Mouse (Mus musculus) effector memory CD4-positive, alpha-beta T cell, adult 7 months (primary cell): ENCODE measurements around the gene H2-M5. TPM values are rescaled to one million over a fixed set of nuclear protein-coding genes. Genes with fewer than 3 reads are reported as not detected.

Experiments used
- polyA plus RNA-seq: library from polyadenylated mRNA; unstranded; fragments of 100-300 nt; shearing (Covaris generic); gene quantifications from one replicate; pipeline ENCODE4 v1.2.1, GENCODE M21; 2017

H2-M5 gene
- 0.21 TPM for polyA plus RNA-seq

GRCm38 (mm10) chr17:36989437-36989836 is at the start of gene H2-M5:
H2-M5 (minus strand) TSS chr17:36989537.

GRCm38 (mm10) chr17:37022628-37023576 is 33.6 kb upstream of the H2-M5 start, which contains the start of gene Mog:
Mog (minus strand) TSS chr17:37023398.

GRCm38 (mm10) chr17:37000863-37001262 is 11.5 kb upstream of the H2-M5 start, which contains the start of gene Zfp57:
Zfp57 (plus strand) TSS chr17:37001163.

GRCm38 (mm10) chr17:36981221-36981813 is 8.0 kb downstream of the H2-M5 start, which contains the start of gene 2410137M14Rik:
2410137M14Rik (minus strand) TSS chr17:36981237.

GRCm38 (mm10) chr17:36957999-36958743 is 31.2 kb downstream of the H2-M5 start, which contains the start of the genes Znrd1 and Znrd1as:
Znrd1 (minus strand) TSS chr17:36958559.
Znrd1as (plus strand) TSS chr17:36958592.

GRCm38 (mm10) chr17:36950981-36951947 is 38.1 kb downstream of the H2-M5 start, which contains the start of gene Ppp1r11:
Ppp1r11 (minus strand) TSS chr17:36951741.

GRCm38 (mm10) chr17:36942791-36943471 is 46.4 kb downstream of the H2-M5 start, which contains the start of gene Rnf39:
Rnf39 (plus strand) TSS chr17:36942918.

Other genes with a start within 250 kb of the H2-M5 start
- gene H2-M10.5, start 216.6 kb downstream of the H2-M5 start, polyA plus RNA-seq, result not detected
- gene H2-M10.6, start 177.4 kb downstream of the H2-M5 start, polyA plus RNA-seq, result not detected
- 139 TPM for gene Trim26, start 152.4 kb downstream of the H2-M5 start, polyA plus RNA-seq
- gene Trim15, start 122.3 kb downstream of the H2-M5 start, polyA plus RNA-seq, result not detected
- not detected for gene Trim10, start 120.0 kb downstream of the H2-M5 start, polyA plus RNA-seq
- not detected for gene Trim40, start 99.4 kb downstream of the H2-M5 start, polyA plus RNA-seq
- not detected for gene Trim31, start 91.4 kb downstream of the H2-M5 start, polyA plus RNA-seq
- 2.3 TPM for gene Rnf39, start 46.6 kb downstream of the H2-M5 start, polyA plus RNA-seq
- gene Ppp1r11, start 37.8 kb downstream of the H2-M5 start, polyA plus RNA-seq, result 312 TPM
- gene Znrd1, start 31.0 kb downstream of the H2-M5 start, polyA plus RNA-seq, result 146 TPM
- gene Znrd1as, start 30.9 kb downstream of the H2-M5 start, polyA plus RNA-seq, result 2.4 TPM
- gene 2410137M14Rik, start 8.3 kb downstream of the H2-M5 start, polyA plus RNA-seq, result not detected
- gene Zfp57, start 11.6 kb upstream of the H2-M5 start, polyA plus RNA-seq, result not detected
- gene Mog, start 33.9 kb upstream of the H2-M5 start, polyA plus RNA-seq, result not detected
- 12.6 TPM for gene Gabbr1, start 56.4 kb upstream of the H2-M5 start, polyA plus RNA-seq
- 0.17 TPM for gene Olfr90, start 99.0 kb upstream of the H2-M5 start, polyA plus RNA-seq
- not detected for gene Olfr91, start 108.7 kb upstream of the H2-M5 start, polyA plus RNA-seq
- not detected for gene Olfr92, start 130.6 kb upstream of the H2-M5 start, polyA plus RNA-seq
- gene Olfr93, start 172.0 kb upstream of the H2-M5 start, polyA plus RNA-seq, result not detected
- not detected for gene Ubd, start 204.4 kb upstream of the H2-M5 start, polyA plus RNA-seq
- gene Olfr94, start 211.5 kb upstream of the H2-M5 start, polyA plus RNA-seq, result not detected
- gene Olfr95, start 223.6 kb upstream of the H2-M5 start, polyA plus RNA-seq, result 0.07 TPM
- not detected for gene Olfr96, start 230.6 kb upstream of the H2-M5 start, polyA plus RNA-seq
- not detected for gene Olfr97, start 247.8 kb upstream of the H2-M5 start, polyA plus RNA-seq